Mouse (Mus musculus) erythroblast, embryonic 14.5 days (primary cell): ENCODE data around the gene Frmd4b.

Source experiments
- GATA1 ChIP-seq: IDR thresholded peaks from 2 replicates; pipeline ENCODE4 v1.6.1; 2012; ENCODE audit warnings: low read length, inconsistent platforms, mixed read lengths
- TAL1 ChIP-seq: IDR thresholded peaks from 3 replicates; pipeline ENCODE4 v1.6.1; 2012; ENCODE audit warnings: low read length, inconsistent platforms, mixed read lengths

GRCm38 (mm10) chr6:97473672-97474071 lies 143.7 kb downstream of the Frmd4b start:
- TF ChIP-seq TAL1, result no peak
- TF ChIP-seq GATA1, result no peak
